In the genomic region with DNA sequence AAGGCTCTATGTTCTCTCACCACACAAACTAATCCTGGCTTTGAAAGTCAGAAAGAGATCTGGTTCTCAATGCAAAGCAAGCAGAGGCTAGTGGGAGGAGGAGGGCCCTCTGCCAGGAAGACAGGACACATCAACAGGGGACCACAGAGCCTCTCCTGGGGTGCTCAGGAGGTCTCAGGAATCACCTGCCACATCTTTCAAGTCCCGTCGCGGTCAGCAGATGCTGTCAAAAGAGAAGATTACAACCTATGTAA, we compare ENCODE assay signal across 9 mouse cellular contexts. TPM values are rescaled to one million over a fixed set of nuclear protein-coding genes. Genes with fewer than 3 reads are reported as not detected.
A peak's percentile ranks its signal among the peaks of the same experiment; 100 is the strongest.
DNase-seq lines count a peak whose midpoint lies in the region; ATAC-seq and TF ChIP-seq lines count a peak whose summit lies in the region.
"Had no signal": no experiment of that assay in that cellular context is flagged by ENCODE, and none has a peak within 500 bp of the region (broad histone marks: within the 10 kb centered on the region; RNA-seq: fewer than 3 reads in every experiment).

No protein-coding gene starts in this region.

- DNase-seq in lung, embryonic 14.5 days, result no peak
- no peak for DNase-seq in lung, adult 2 months
- DNase-seq in limb, embryonic 10.5 days (ENCODE audit: low spot score), result no peak
- no peak for DNase-seq in testis, postnatal 14 days (ENCODE audit: low spot score)
- no peak for DNase-seq in thymus, postnatal 10 days (ENCODE audit: low spot score in 2 of 2)
- no peak for DNase-seq in cerebellum, adult 11-12 months
- DNase-seq: thymus, postnatal 25 days had no signal

- no peak for TF ChIP-seq CTCF in lung, embryonic 14.5 days (IDR thresholded peaks at IDR 0.05; ENCODE audit: low read depth)
- no peak for TF ChIP-seq CTCF in lung, adult 2 months (IDR thresholded peaks at IDR 0.05; ENCODE audit: insufficient read depth, low read length)

- ATAC-seq in lung, embryonic 14.5 days (ENCODE audit: insufficient read depth), result no peak
- no peak for ATAC-seq in embryonic facial prominence, embryonic 15.5 days (ENCODE audit: insufficient number of reproducible peaks, low FRiP score, low TSS enrichment, low read depth)
- no peak for ATAC-seq in neural tube, embryonic 15.5 days (ENCODE audit: low FRiP score)

- 0 out of 2 replicates have a peak, but pooled peaks cover 4% of the 10 kb centered on the region for H3K4me1 ChIP-seq in lung, embryonic 14.5 days (ENCODE audit: insufficient read depth)
- H3K4me1 ChIP-seq in lung, adult 2 months (ENCODE audit: control insufficient read depth, insufficient read depth, low read length), result no peaks in the 10 kb centered on the region
- peaks cover 9% of the 10 kb centered on the region; the same call in 1 of the 2 replicates for H3K4me1 ChIP-seq in embryonic facial prominence, embryonic 15.5 days
- H3K4me1 ChIP-seq in limb, embryonic 10.5 days, result peaks cover 16% of the 10 kb centered on the region
- H3K4me1 ChIP-seq in neural tube, embryonic 15.5 days, result 0 out of 2 replicates have a peak, but pooled peaks cover 6% of the 10 kb centered on the region

- peak overlapping the region; percentile 26 for H3K4me2 ChIP-seq in lung, embryonic 14.5 days
- H3K4me2 ChIP-seq in embryonic facial prominence, embryonic 15.5 days (replicated peaks), result peak overlapping the region; percentile 34
- H3K4me2 ChIP-seq in neural tube, embryonic 15.5 days, result peak overlapping the region; percentile 39

- H3K27me3 ChIP-seq in lung, embryonic 14.5 days (ENCODE audit: insufficient read depth, low read length), result no peaks in the 10 kb centered on the region
- H3K27me3 ChIP-seq in embryonic facial prominence, embryonic 15.5 days, result no peaks in the 10 kb centered on the region
- H3K27me3 ChIP-seq in limb, embryonic 10.5 days (ENCODE audit: low read depth, poor library complexity, severe bottlenecking), result no peaks in the 10 kb centered on the region
- H3K27me3 ChIP-seq in neural tube, embryonic 15.5 days (replicated peaks), result no peaks in the 10 kb centered on the region

- TF ChIP-seq POLR2A in lung, adult 2 months (IDR thresholded peaks at IDR 0.05; ENCODE audit: borderline replicate concordance, extremely low read depth, low read depth, low read length), result no peak

- no peaks in the 10 kb centered on the region for H3K36me3 ChIP-seq in lung, embryonic 14.5 days (ENCODE audit: insufficient read depth)
- H3K36me3 ChIP-seq in embryonic facial prominence, embryonic 15.5 days, result no peaks in the 10 kb centered on the region
- H3K36me3 ChIP-seq in limb, embryonic 10.5 days, result no peaks in the 10 kb centered on the region
- H3K36me3 ChIP-seq in neural tube, embryonic 15.5 days, result no peaks in the 10 kb centered on the region

- no peak overlapping the region for H3K9ac ChIP-seq in lung, embryonic 14.5 days
- H3K9ac ChIP-seq in embryonic facial prominence, embryonic 15.5 days, result no peak overlapping the region
- H3K9ac ChIP-seq in neural tube, embryonic 15.5 days (replicated peaks), result no peak overlapping the region

- no peak overlapping the region for H3K27ac ChIP-seq in lung, embryonic 14.5 days (ENCODE audit: low read depth)
- no peak overlapping the region for H3K27ac ChIP-seq in embryonic facial prominence, embryonic 15.5 days (replicated peaks)
- H3K27ac ChIP-seq in limb, embryonic 10.5 days, result 0 out of 2 replicates have a peak overlapping the region, but pooled peaks have one; percentile 34
- no peak overlapping the region for H3K27ac ChIP-seq in neural tube, embryonic 15.5 days (replicated peaks)

- 19% methylated on average over 3 of the region's 3 CpGs for WGBS in lung, embryonic 14.5 days
- WGBS in lung, adult 2 months, result 40% methylated on average over 3 of the region's 3 CpGs
- WGBS in embryonic facial prominence, embryonic 15.5 days, result 6% methylated on average over 3 of the region's 3 CpGs
- WGBS in limb, embryonic 10.5 days, result 21% methylated on average over 3 of the region's 3 CpGs
- 29% methylated on average over 3 of the region's 3 CpGs for WGBS in neural tube, embryonic 15.5 days

- H3K9me3 ChIP-seq in lung, embryonic 14.5 days (ENCODE audit: low read depth, low read length), result no peaks in the 10 kb centered on the region
- no peaks in the 10 kb centered on the region for H3K9me3 ChIP-seq in embryonic facial prominence, embryonic 15.5 days (replicated peaks)
- no peaks in the 10 kb centered on the region for H3K9me3 ChIP-seq in limb, embryonic 10.5 days (replicated peaks)
- no peaks in the 10 kb centered on the region for H3K9me3 ChIP-seq in neural tube, embryonic 15.5 days (replicated peaks)

- H3K4me3 ChIP-seq in lung, embryonic 14.5 days (ENCODE audit: low read depth, low read length), result no peak overlapping the region
- no peak overlapping the region for H3K4me3 ChIP-seq in lung, adult 2 months (replicated peaks; ENCODE audit: extremely low read depth, low read depth, low read length)
- peak overlapping the region; percentile 12; the same call in 1 of the 2 replicates for H3K4me3 ChIP-seq in embryonic facial prominence, embryonic 15.5 days (replicated peaks)
- H3K4me3 ChIP-seq in limb, embryonic 10.5 days, result no peak overlapping the region
- H3K4me3 ChIP-seq in neural tube, embryonic 15.5 days (replicated peaks), result no peak overlapping the region

RNA-seq across cellular contexts. Expression of a gene that starts 12.6 kb away (rescaled TPM):
- polyA plus RNA-seq in lung, embryonic 14.5 days (2014; fragmentation: Nextera tagmentation; extraction: Ambion mirVana), result 37.0 and 38.8 TPM in 2 replicates
- polyA plus RNA-seq in lung, adult 2 months (2012; rRNA removed), result 26.7 and 31.4 TPM in 2 replicates
- polyA plus RNA-seq in embryonic facial prominence, embryonic 15.5 days (2015; fragmentation: Nextera tagmentation; extraction: Ambion mirVana), result 31.0 and 33.3 TPM in 2 replicates
- 18.4 and 19.4 TPM in 2 replicates for polyA plus RNA-seq in limb, embryonic 10.5 days (2016; fragmentation: Nextera tagmentation; extraction: Ambion mirVana)
- 8.1 and 12.6 TPM in 2 replicates for polyA plus RNA-seq in neural tube, embryonic 15.5 days (2015; fragmentation: Nextera tagmentation; extraction: Ambion mirVana)
